Mouse (Mus musculus) intestine, postnatal 0 days (tissue): ENCODE results near the gene Mr1. TPM values are rescaled to one million over a fixed set of nuclear protein-coding genes. Genes with fewer than 3 reads are reported as not detected.
A peak's percentile ranks its signal among the peaks of the same experiment; 100 is the strongest.

Experiments used
- ATAC-seq: fragments of 200-750 bp; cut with Nextera tagmentation; 2 replicates; pipeline ENCODE4 v1.8.0; 2017; ENCODE audit warnings: mild to moderate bottlenecking, moderate TSS enrichment, moderate library complexity
- H3K27ac ChIP-seq: fragments of 300-500 bp; sonication (generic); 2 replicates; pipeline ENCODE4 v1.5.1; 2014; ENCODE audit warnings: mild to moderate bottlenecking, low read depth, low read length, moderate library complexity
- H3K27me3 ChIP-seq: fragments of 300-500 bp; sonication (generic); replicated peaks from 2 replicates; pipeline ENCODE4 v1.6.1; 2014; ENCODE audit warnings: low read length, mixed read lengths; ENCODE audit not compliant: control insufficient read depth, insufficient read depth
- H3K36me3 ChIP-seq: fragments of 300-500 bp; sonication (generic); 2 replicates; pipeline ENCODE4 v1.6.1; 2014; ENCODE audit warnings: mild to moderate bottlenecking, moderate library complexity; ENCODE audit not compliant: control insufficient read depth, insufficient read depth
- H3K4me1 ChIP-seq: fragments of 300-500 bp; sonication (generic); replicated peaks from 2 replicates; pipeline ENCODE4 v1.6.1; 2014; ENCODE audit warnings: antibody characterized with exemption, low read length, mixed read lengths; ENCODE audit not compliant: control insufficient read depth, insufficient read depth
- H3K4me2 ChIP-seq: fragments of 300-500 bp; sonication (generic); replicated peaks from 2 replicates; pipeline ENCODE4 v1.6.1; 2014; ENCODE audit warnings: low read depth, mild to moderate bottlenecking, moderate library complexity
- H3K4me3 ChIP-seq: fragments of 300-500 bp; sonication (generic); 2 replicates; pipeline ENCODE4 v1.5.1; 2014; ENCODE audit warnings: low read depth, low read length
- H3K9ac ChIP-seq: fragments of 300-500 bp; sonication (generic); 2 replicates; pipeline ENCODE4 v1.6.1; 2014; ENCODE audit warnings: mild to moderate bottlenecking, low read depth, low read length
- H3K9me3 ChIP-seq: fragments of 300-500 bp; sonication (generic); 2 replicates; pipeline ENCODE4 v1.6.1; 2016; ENCODE audit warnings: mixed run types; ENCODE audit not compliant: control insufficient read depth
- CTCF ChIP-seq: sonication (generic); IDR thresholded peaks from 2 replicates; pipeline ENCODE4 v1.5.1; 2016; ENCODE audit warnings: low read depth, mild to moderate bottlenecking, control low read depth, antibody characterized with exemption, moderate library complexity
- WGBS: fragments of 180-500 bp; shearing (Covaris S2); extraction: QIAGEN DNeasy Blood & Tissue Kit; methylation state at CpG from one replicate; pipeline ENCODE4 v1.1.7; 2014; 5-methylcytosine and 5-hydroxymethylcytosine counted together
- polyA plus RNA-seq: library from polyadenylated mRNA; unstranded; fragments of >200 nt; fragmentation: Nextera tagmentation; extraction: Ambion mirVana; gene quantifications from 2 replicates; pipeline ENCODE4 v1.2.1, GENCODE M21; 2015

The Mr1 gene
- 2.8 and 3.4 TPM in 2 replicates for polyA plus RNA-seq

GRCm38 (mm10) chr1:155146572-155146980 is at the start of gene Mr1:
Gene Mr1, minus strand, starts transcription at chr1:155146814.
- ATAC-seq, result peak; percentile 69
- H3K4me3 ChIP-seq, result peak within 1 kb of the TSS; percentile 43
- no peaks in the 10 kb centered on the region for H3K36me3 ChIP-seq
- no peaks in the 10 kb centered on the region for H3K27me3 ChIP-seq
- no peak for TF ChIP-seq CTCF
- no peaks in the 10 kb centered on the region for H3K9me3 ChIP-seq
- H3K4me1 ChIP-seq, result no peaks in the 10 kb centered on the region
- H3K27ac ChIP-seq, result peak within 1 kb of the TSS; percentile 54; the same call in 1 of the 2 replicates
- H3K9ac ChIP-seq, result peak within 1 kb of the TSS; percentile 13
- WGBS, result 27% methylated on average over 8 of the region's 8 CpGs
- H3K4me2 ChIP-seq, result peak within 1 kb of the TSS; percentile 60

GRCm38 (mm10) chr1:155192805-155193368 is 46.3 kb upstream of the Mr1 start:
- WGBS, result 75% methylated on average over 15 of the region's 15 CpGs
- Histone ChIP-seq H3K9me3 (no peaks in the 10 kb centered on the region), H3K4me2 (no peak overlapping the region), H3K9ac (no peak overlapping the region), H3K27ac (no peak overlapping the region), H3K27me3 (no peaks in the 10 kb centered on the region), H3K36me3 (peaks cover 33% of the 10 kb centered on the region), H3K4me1 (no peaks in the 10 kb centered on the region), H3K4me3 (no peak overlapping the region)
- no peak for ATAC-seq
- no peak for TF ChIP-seq CTCF

- Histone ChIP-seq H3K9ac (no peak overlapping the region), H3K36me3 (peaks cover 26% of the 10 kb centered on the region), H3K4me2 (no peak overlapping the region), H3K9me3 (no peaks in the 10 kb centered on the region), H3K4me3 (no peak overlapping the region), H3K27me3 (no peaks in the 10 kb centered on the region), H3K4me1 (no peaks in the 10 kb centered on the region), H3K27ac (no peak overlapping the region)
- TF ChIP-seq CTCF, result no peak
- no peak for ATAC-seq
- 73% methylated on average over 2 of the region's 2 CpGs for WGBS
Measured at GRCm38 (mm10) chr1:155191671-155192070, 45.1 kb upstream of the Mr1 start.

- no peak overlapping the region for H3K27ac ChIP-seq
- H3K36me3 ChIP-seq, result peaks cover 26% of the 10 kb centered on the region
- no peak overlapping the region for H3K4me3 ChIP-seq
- no peaks in the 10 kb centered on the region for H3K27me3 ChIP-seq
- no peak for TF ChIP-seq CTCF
- 87% methylated on average over 8 of the region's 8 CpGs for WGBS
- no peaks in the 10 kb centered on the region for H3K4me1 ChIP-seq
- H3K9ac ChIP-seq, result no peak overlapping the region
- H3K4me2 ChIP-seq, result no peak overlapping the region
- no peak for ATAC-seq
- H3K9me3 ChIP-seq, result no peaks in the 10 kb centered on the region
Measured at GRCm38 (mm10) chr1:155191219-155191618, 44.6 kb upstream of the Mr1 start.

GRCm38 (mm10) chr1:155188656-155189055 is 42.0 kb upstream of the Mr1 start:
- WGBS, result 92% methylated on average over 4 of the region's 4 CpGs
- TF ChIP-seq CTCF, result no peak
- Histone ChIP-seq H3K9ac (no peak overlapping the region), H3K27me3 (no peaks in the 10 kb centered on the region), H3K27ac (no peak overlapping the region), H3K4me3 (no peak overlapping the region), H3K4me1 (no peaks in the 10 kb centered on the region), H3K36me3 (peaks cover 26% of the 10 kb centered on the region), H3K9me3 (no peaks in the 10 kb centered on the region), H3K4me2 (no peak overlapping the region)
- no peak for ATAC-seq

GRCm38 (mm10) chr1:155184191-155184590 is 37.6 kb upstream of the Mr1 start:
- Histone ChIP-seq H3K27me3 (no peaks in the 10 kb centered on the region), H3K27ac (no peak overlapping the region), H3K4me2 (no peak overlapping the region), H3K4me3 (no peak overlapping the region), H3K9me3 (no peaks in the 10 kb centered on the region), H3K4me1 (no peaks in the 10 kb centered on the region), H3K9ac (no peak overlapping the region), H3K36me3 (peaks cover 19% of the 10 kb centered on the region)
- no peak for ATAC-seq
- TF ChIP-seq CTCF, result no peak
- WGBS, result 73% methylated on average over 3 of the region's 3 CpGs
